Mouse (Mus musculus) kidney, embryonic 16.5 days (tissue): ENCODE results near the gene Galns. TPM values are rescaled to one million over a fixed set of nuclear protein-coding genes. Genes with fewer than 3 reads are reported as not detected.
A peak's percentile ranks its signal among the peaks of the same experiment; 100 is the strongest.

ENCODE experiments used
- ATAC-seq: fragments of 200-750 bp; cut with Nextera tagmentation; 2 replicates; pipeline ENCODE4 v1.8.0; 2017; ENCODE audit warnings: moderate TSS enrichment; ENCODE audit not compliant: low FRiP score, low TSS enrichment
- H3K27ac ChIP-seq: fragments of 300-500 bp; sonication (generic); 2 replicates; pipeline ENCODE4 v1.5.1; 2014; ENCODE audit warnings: low read length
- H3K27me3 ChIP-seq: fragments of 300-500 bp; sonication (generic); 2 replicates; pipeline ENCODE4 v1.6.1; 2014; ENCODE audit warnings: low read length, control low read depth, mixed read lengths; ENCODE audit not compliant: insufficient read depth
- H3K36me3 ChIP-seq: fragments of 300-500 bp; sonication (generic); 2 replicates; pipeline ENCODE4 v1.6.1; 2014; ENCODE audit warnings: low read length, control low read depth, mixed read lengths; ENCODE audit not compliant: insufficient read depth
- H3K4me1 ChIP-seq: fragments of 300-500 bp; sonication (generic); 2 replicates; pipeline ENCODE4 v1.6.1; 2014; ENCODE audit warnings: low read length, control low read depth, mixed read lengths; ENCODE audit not compliant: insufficient read depth
- H3K4me2 ChIP-seq: fragments of 300-500 bp; sonication (generic); replicated peaks from 2 replicates; pipeline ENCODE4 v1.6.1; 2014; ENCODE audit warnings: low read depth, low read length
- H3K4me3 ChIP-seq: fragments of 300-500 bp; sonication (generic); 2 replicates; pipeline ENCODE4 v1.5.1; 2014; ENCODE audit warnings: mild to moderate bottlenecking, low read length
- H3K9ac ChIP-seq: fragments of 300-500 bp; sonication (generic); replicated peaks from 2 replicates; pipeline ENCODE4 v1.6.1; 2014; ENCODE audit warnings: low read length
- H3K9me3 ChIP-seq: fragments of 300-500 bp; sonication (generic); 2 replicates; pipeline ENCODE4 v1.6.1; 2016; ENCODE audit warnings: low read length, control low read depth
- WGBS: fragments of 180-500 bp; shearing (Covaris S2); extraction: QIAGEN DNeasy Blood & Tissue Kit; methylation state at CpG from one replicate; pipeline ENCODE4 v1.1.7; 2014; 5-methylcytosine and 5-hydroxymethylcytosine counted together
- polyA plus RNA-seq: library from polyadenylated mRNA; unstranded; fragments of >200 nt; fragmentation: Nextera tagmentation; extraction: Ambion mirVana; gene quantifications from 2 replicates; pipeline ENCODE4 v1.2.1, GENCODE M21; 2015

Galns gene
- polyA plus RNA-seq, 1 experiment from 2014 or later, result 18.2 TPM

GRCm38 (mm10) chr8:122580926-122581325 lies 30.3 kb downstream of the Galns start:
- Histone ChIP-seq H3K36me3 (no peaks in the 10 kb centered on the region), H3K4me3 (no peak overlapping the region), H3K4me2 (no peak overlapping the region), H3K4me1 (peaks cover 38% of the 10 kb centered on the region), H3K27ac (no peak overlapping the region), H3K9me3 (no peaks in the 10 kb centered on the region), H3K9ac (no peak overlapping the region), H3K27me3 (no peaks in the 10 kb centered on the region)
- 37% methylated on average over 14 of the region's 15 CpGs for WGBS
- ATAC-seq, result no peak

GRCm38 (mm10) chr8:122579196-122579595 lies 32.1 kb downstream of the Galns start:
- no peak for ATAC-seq
- 26% methylated on average over 7 of the region's 7 CpGs for WGBS

GRCm38 (mm10) chr8:122577116-122577515 lies 34.1 kb downstream of the Galns start:
- no peaks in the 10 kb centered on the region for H3K27me3 ChIP-seq
- H3K36me3 ChIP-seq, result peaks cover 8% of the 10 kb centered on the region
- WGBS, result 14% methylated on average over 10 of the region's 10 CpGs
- peak overlapping the region; percentile 89 for H3K4me2 ChIP-seq
- H3K9me3 ChIP-seq, result no peaks in the 10 kb centered on the region
- peak; percentile 52 for ATAC-seq
- peak overlapping the region; percentile 77 for H3K4me3 ChIP-seq
- H3K4me1 ChIP-seq, result peaks cover 52% of the 10 kb centered on the region
- peak overlapping the region; percentile 81 for H3K27ac ChIP-seq
- 0 out of 2 replicates have a peak overlapping the region, but pooled peaks have one; percentile 38 for H3K9ac ChIP-seq

More at GRCm38 (mm10) chr8:122579196-122579595, 32.1 kb downstream of the Galns start:
- Histone ChIP-seq H3K9me3 (no peaks in the 10 kb centered on the region), H3K27me3 (no peaks in the 10 kb centered on the region), H3K27ac (peak overlapping the region; percentile 67; the same call in 1 of the 2 replicates), H3K4me1 (peaks cover 49% of the 10 kb centered on the region), H3K4me3 (no peak overlapping the region), H3K4me2 (no peak overlapping the region), H3K9ac (no peak overlapping the region), H3K36me3 (no peaks in the 10 kb centered on the region)

- Histone ChIP-seq H3K4me3 (peak within 1 kb of the TSS; percentile 77), H3K9ac (peak within 1 kb of the TSS; percentile 89), H3K27ac (peak within 1 kb of the TSS; percentile 81), H3K36me3 (peaks cover 13% of the 10 kb centered on the region), H3K27me3 (no peaks in the 10 kb centered on the region), H3K9me3 (no peaks in the 10 kb centered on the region), H3K4me1 (peaks cover 52% of the 10 kb centered on the region), H3K4me2 (peak within 1 kb of the TSS; percentile 89)
- WGBS, result under 1% methylated on average over 39 of the region's 39 CpGs
- peak; percentile 80 for ATAC-seq
These were observed 34.6 kb downstream of the Galns start, which contains the start of gene Aprt for GRCm38 (mm10) chr8:122576648-122577022. TSS of gene Aprt (minus strand) at chr8:122576909.

DNA sequence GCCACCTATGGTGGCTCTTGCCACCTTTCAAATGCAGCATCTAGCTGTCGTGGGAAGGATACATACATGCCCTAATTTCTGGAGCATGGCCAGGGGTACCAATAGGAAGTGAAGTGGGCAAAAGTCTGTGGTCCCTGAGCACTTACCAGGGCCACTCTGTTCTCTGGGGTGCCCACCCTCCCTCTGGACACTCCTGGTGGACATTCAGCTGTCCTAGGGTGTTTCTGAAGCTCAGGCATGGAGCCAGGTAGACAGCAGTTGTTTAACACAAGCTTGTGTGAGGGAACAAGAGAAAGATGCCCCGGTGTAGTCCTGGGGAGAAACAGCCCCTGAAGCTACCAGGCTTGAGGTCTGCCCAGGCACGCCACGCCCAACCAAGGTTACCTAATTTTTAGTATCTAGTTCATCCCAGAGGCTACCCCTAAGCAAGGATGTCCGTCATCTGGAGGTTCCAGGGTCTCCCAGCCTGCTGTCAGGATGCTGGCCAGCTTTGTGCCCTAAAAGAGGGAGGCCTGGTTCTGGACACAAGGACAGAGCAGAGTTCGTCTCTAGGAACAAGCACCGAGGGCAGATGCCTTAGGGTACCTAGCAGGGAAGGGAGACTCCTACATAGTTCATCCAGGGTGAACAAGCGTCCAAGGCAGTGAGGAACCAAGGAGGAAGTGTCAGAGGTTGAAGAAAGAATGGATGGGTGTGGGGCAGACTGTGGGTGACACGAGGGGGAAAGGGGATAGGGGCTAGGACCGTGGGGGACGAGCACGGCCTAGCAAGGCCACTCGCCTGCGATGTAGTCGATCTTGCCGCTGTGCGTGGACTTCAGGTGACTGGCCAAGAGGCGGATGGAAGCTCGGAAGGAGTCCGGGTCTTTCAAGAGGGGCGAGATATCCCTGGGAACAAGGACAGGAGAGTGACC lies 35.3 kb downstream of the Galns start:
- WGBS, result 16% methylated on average over 21 of the region's 21 CpGs
- Histone ChIP-seq H3K36me3 (peaks cover 19% of the 10 kb centered on the region), H3K9me3 (no peaks in the 10 kb centered on the region), H3K4me1 (peaks cover 52% of the 10 kb centered on the region), H3K27ac (peak overlapping the region; percentile 77), H3K27me3 (no peaks in the 10 kb centered on the region), H3K4me3 (peak overlapping the region; percentile 77), H3K9ac (peak overlapping the region; percentile 89), H3K4me2 (peak overlapping the region; percentile 89)
- ATAC-seq, result peak; percentile 4; the same call in 1 of the 2 replicates

DNA sequence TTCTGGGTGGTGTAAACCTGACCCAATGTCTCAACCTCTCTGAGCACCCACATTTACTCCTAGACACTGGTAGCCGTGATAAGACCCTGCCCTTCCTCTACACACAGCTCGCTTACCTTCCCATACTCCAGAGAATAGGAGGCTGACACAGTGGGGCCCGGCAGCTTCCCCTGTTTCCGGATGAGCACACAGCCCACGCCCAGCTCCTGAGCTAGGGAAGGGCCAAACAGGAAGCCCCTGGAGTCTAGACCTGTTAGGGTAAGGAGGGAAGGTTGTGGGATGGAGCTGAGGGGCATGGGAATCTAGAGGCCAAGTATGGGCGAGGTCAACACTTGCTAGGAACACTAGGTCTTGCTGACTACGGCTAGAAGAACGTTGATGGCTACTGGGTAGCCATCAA lies 36.0 kb downstream of the Galns start:
- no peaks in the 10 kb centered on the region for H3K9me3 ChIP-seq
- peaks cover 26% of the 10 kb centered on the region for H3K36me3 ChIP-seq
- 52% methylated on average over 8 of the region's 8 CpGs for WGBS
- ATAC-seq, result 0 out of 2 replicates have a peak, but pooled peaks have one; percentile 25
- H3K27ac ChIP-seq, result peak overlapping the region; percentile 73
- peak overlapping the region; percentile 77 for H3K4me3 ChIP-seq
- H3K9ac ChIP-seq, result peak overlapping the region; percentile 24; the same call in 1 of the 2 replicates
- H3K27me3 ChIP-seq, result no peaks in the 10 kb centered on the region
- H3K4me2 ChIP-seq, result peak overlapping the region; percentile 89
- H3K4me1 ChIP-seq, result peaks cover 49% of the 10 kb centered on the region

DNA sequence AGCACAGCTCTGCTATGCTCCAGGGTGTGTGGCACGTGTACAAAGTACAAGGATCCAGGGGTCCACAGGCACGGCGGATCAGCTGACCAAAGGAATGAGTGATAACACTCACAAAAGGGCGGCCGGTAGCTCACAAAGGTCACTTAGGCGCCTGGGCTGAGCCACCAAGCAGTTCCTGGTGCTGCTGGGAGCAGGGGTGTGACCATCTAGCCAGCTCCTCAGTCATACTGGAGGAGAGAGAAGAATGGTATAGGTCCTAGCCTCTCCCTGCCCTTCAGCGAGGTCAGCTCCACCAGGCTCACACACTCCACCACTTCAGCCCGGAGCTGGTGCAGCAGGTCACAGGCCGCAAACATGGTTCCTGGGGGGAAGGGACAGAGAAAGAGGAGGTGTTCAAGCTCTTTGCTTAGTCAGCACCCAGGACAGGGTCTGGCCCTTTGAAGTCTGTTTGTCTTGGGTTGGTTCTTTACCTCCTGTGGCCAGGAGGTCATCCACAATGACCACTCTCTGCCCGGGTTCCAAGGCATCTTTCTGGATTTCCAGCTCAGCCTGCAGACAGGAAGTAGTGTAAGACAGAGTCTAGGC lies 36.5 kb downstream of the Galns start:
- Histone ChIP-seq H3K36me3 (peaks cover 31% of the 10 kb centered on the region), H3K9ac (peak overlapping the region; percentile 24; the same call in 1 of the 2 replicates), H3K4me1 (peaks cover 46% of the 10 kb centered on the region), H3K4me3 (peak overlapping the region; percentile 77), H3K27me3 (no peaks in the 10 kb centered on the region), H3K27ac (peak overlapping the region; percentile 73), H3K9me3 (no peaks in the 10 kb centered on the region), H3K4me2 (peak overlapping the region; percentile 89)
- ATAC-seq, result no peak
- 24% methylated on average over 10 of the region's 10 CpGs for WGBS

GRCm38 (mm10) chr8:122574264-122574663 lies 37.0 kb downstream of the Galns start:
- no peaks in the 10 kb centered on the region for H3K9me3 ChIP-seq
- H3K27me3 ChIP-seq, result no peaks in the 10 kb centered on the region
- H3K9ac ChIP-seq, result no peak overlapping the region
- ATAC-seq, result no peak
- H3K27ac ChIP-seq, result peak overlapping the region; percentile 73
- H3K4me3 ChIP-seq, result no peak overlapping the region
- no peak overlapping the region for H3K4me2 ChIP-seq
- WGBS, result 15% methylated on average over 3 of the region's 3 CpGs
- H3K4me1 ChIP-seq, result peaks cover 46% of the 10 kb centered on the region
- H3K36me3 ChIP-seq, result peaks cover 34% of the 10 kb centered on the region

DNA sequence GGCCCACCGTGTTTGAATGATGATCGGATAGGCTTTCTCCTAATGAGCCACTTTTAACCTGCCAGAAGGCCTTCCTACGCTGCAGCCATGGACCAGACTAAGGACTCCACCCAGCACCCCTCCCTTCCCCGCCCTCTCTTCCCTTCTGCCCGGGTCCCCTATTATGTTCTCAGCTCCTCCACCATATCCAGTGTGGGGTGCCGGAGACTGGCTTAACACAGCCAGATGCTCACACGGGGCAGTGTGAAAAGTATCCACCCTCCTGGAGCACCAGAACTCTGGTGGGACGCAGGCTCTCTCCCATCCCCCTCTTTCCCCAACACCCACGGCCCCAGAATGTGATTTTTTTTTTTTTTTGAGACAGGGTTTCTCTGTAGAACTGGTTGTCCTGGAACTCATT lies 37.7 kb downstream of the Galns start:
- H3K4me3 ChIP-seq, result no peak overlapping the region

More for the DNA sequence above, 37.7 kb downstream of the Galns start:
- Histone ChIP-seq H3K4me1 (peaks cover 46% of the 10 kb centered on the region), H3K4me2 (no peak overlapping the region), H3K9me3 (no peaks in the 10 kb centered on the region), H3K27ac (no peak overlapping the region), H3K27me3 (no peaks in the 10 kb centered on the region), H3K9ac (no peak overlapping the region), H3K36me3 (peaks cover 34% of the 10 kb centered on the region)
- WGBS, result 61% methylated on average over 9 of the region's 9 CpGs
- no peak for ATAC-seq
